Mouse (Mus musculus) heart, postnatal 10 days (tissue): ENCODE data around the gene Irgq. TPM values are rescaled to one million over a fixed set of nuclear protein-coding genes. Genes with fewer than 3 reads are reported as not detected.

Source experiments
- DNase-seq, 2 experiments: peaks; one replicate each; pipeline ENCODE4 v3.0.0; 2021
- intact Hi-C: fragments of 180-260 bp; cut with DNase I; formaldehyde crosslinking; loops from one replicate; pipeline ENCODE4 v1.15.1; 2025
- total RNA-seq, 2 experiments: library from RNA; stranded (reverse); gene quantifications; 2 replicates each; pipeline ENCODE4 v1.2.3; 2021

The Irgq gene
- total RNA-seq, 2 experiments from 2014 or later: 18.3 to 20.1 TPM

DNA sequence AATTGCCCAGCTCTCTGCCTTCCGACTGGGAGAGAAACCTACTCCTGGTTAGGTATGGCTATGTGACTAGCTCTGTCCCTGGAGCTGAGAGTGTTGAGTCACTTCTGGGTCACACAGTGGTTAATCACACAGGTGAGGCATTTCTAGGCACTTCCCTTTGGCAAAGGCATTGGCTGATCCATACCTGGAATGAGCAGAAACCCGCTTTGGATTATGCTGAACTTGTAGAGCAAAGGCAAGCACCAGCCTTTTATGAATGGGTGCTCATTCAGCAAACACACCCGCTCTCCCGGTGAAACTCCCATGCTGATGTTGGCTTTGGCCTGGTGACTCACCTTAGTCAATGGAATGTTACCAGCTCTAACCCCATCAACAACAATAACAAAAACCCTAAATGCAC is 9.2 kb downstream of the Irgq start:
- DNase-seq: no peak
- intact Hi-C loops: no loop called here

GRCm38 (mm10) chr7:24544506-24544905 is 14.0 kb downstream of the Irgq start:
- DNase-seq: no peak
- intact Hi-C loops: no loop called here

DNA sequence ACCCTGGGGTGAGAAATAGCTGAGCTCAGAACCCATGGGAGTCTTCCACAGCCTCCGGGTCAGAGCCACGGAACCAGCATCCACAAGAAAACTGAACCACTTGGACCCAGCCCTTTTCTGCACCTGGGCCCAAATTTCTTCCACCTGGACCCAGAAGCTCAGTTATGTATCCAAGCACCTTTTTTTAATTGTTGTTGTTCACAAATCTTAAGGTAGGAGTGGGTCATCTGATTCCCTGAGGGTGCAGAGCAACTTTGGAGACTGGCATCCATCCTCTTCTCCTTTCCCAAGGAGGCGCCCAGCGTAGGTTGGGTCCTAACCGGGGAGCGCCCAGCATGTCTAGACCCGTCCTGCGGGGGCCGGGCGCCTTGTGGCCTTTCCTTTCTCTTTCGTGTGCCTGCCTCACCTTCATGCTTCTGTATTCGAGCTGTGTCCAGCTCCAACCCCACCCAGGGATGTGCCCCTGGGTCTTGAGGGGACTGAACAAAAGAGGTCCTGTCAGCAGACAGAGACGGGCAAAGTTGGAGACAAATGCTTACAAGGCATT is 15.7 kb downstream of the Irgq start, which contains the start of the genes Pinlyp and Xrcc1:
Gene Pinlyp, minus strand, starts transcription at position 51 of the 547 bp plus-strand sequence.
Gene Xrcc1, plus strand, starts transcription at position 222 of the 547 bp plus-strand sequence.
- intact Hi-C loops: loop anchor here (1.0 kb wide), 1 partner anchor 15 kb away; no protein-coding TSS in a partner anchor
- DNase-seq: no peak

DNA sequence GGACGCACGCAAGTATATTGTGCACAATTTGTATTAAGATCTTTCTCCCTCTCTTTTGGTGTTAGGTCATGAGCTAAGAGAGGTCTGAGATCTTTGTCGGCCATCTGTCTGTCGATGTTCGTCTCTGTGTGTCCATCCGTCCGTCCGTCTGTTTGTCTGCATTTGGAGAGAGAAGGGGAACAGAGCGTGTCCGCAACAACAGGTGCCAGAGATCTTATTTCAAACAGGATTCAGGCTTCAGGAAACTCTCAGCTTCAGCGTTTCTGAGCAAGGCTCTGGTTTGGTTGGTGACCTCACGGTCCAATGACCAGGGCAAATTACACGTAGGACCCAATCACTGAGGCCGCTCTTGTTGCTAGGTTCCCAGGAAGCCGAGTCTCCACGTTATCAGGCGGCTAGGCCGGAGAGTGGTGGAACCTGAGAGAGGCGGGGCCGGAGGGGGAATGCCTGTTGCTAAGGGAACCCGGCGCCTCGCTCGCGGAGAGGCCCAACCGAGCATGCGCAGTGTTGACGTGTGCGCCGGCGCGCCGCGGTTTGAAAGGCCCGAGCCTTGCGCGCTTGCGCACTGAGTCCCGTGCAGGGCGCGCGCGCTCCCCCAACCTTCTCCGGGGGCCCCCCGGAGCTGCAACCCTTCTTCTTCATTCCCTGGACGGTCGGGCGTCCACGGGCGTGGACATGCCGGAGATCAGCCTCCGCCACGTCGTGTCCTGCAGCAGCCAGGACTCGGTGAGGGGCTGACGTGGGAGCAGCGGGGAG is 16.3 kb downstream of the Irgq start:
- peak; percentile 100 for DNase-seq
- intact Hi-C loops: loop anchor here (1.0 kb wide), 1 partner anchor 16 kb away; no protein-coding TSS in a partner anchor

GRCm38 (mm10) chr7:24547534-24548036 is 17.1 kb downstream of the Irgq start:
- intact Hi-C loops: no loop called here
- peak in 1 of 2 experiments; percentile 22 for DNase-seq

DNA sequence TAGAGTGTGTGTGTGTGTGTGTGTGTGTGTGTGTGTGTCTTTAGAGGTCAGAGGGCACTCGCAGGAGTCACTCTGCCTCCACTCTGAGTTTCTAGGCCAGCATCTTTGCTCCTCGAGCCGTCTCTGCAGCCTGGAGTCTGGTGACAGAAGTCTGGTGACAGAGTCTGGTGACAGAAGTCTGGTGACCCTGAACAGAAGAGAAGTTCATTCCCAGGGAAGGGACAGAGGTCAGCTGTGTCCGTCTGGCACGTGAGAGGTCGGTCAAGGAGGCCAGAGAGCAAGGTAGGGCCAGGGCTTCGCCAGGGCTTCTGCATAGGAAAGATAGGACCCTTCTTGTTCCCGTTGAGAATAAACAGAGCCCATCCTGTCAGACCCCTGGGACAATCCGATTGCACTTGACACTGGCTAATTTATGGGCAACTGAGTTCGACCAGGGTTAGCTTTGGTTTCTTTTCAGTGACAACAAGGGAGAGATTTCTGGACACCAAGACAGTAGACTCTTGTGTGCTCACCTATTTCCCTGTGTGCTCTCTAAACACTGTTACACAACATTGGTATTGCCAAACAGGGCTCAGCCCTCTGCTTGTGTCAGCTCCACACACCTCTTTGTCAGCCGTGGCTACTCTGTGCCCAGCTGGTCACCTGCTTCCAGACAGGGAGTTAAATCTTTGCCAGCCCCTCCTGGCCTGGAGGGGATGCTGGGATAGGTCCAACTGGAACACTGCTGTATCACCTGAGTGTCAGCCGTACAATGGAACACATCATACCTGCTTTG is 21.7 kb downstream of the Irgq start:
- intact Hi-C loops: no loop called here
- DNase-seq: no peak

- intact Hi-C loops: no loop called here
- no peak for DNase-seq
Observed at GRCm38 (mm10) chr7:24555786-24556185, 25.3 kb downstream of the Irgq start.

DNA sequence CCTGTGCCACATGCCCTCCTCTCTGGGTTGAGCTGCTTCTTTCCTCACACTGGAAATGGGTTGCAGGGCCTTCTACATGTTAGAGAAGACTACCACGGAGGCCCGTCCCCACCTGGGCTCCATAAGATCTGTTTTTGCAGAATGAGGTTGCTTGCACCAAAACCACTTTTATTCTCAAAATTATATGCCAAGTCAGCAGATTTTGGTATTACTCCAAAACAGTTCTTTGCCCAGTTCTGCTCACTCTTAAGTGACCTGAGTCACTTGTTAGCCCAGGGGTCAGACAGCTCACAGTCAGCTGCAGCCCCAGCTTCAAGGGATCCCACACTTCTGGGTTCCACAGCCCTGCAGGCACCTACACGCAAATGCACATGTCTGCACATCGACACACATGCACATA is 31.0 kb downstream of the Irgq start:
- DNase-seq: no peak
- intact Hi-C loops: loop anchor here (5.0 kb wide), 1 partner anchor 89 kb away; no protein-coding TSS in a partner anchor

- intact Hi-C loops: loop anchor here (5.0 kb wide), 1 partner anchor 91 kb away; no protein-coding TSS in a partner anchor
- no peak for DNase-seq
Observed at GRCm38 (mm10) chr7:24563191-24563836, 32.8 kb downstream of the Irgq start.

DNA sequence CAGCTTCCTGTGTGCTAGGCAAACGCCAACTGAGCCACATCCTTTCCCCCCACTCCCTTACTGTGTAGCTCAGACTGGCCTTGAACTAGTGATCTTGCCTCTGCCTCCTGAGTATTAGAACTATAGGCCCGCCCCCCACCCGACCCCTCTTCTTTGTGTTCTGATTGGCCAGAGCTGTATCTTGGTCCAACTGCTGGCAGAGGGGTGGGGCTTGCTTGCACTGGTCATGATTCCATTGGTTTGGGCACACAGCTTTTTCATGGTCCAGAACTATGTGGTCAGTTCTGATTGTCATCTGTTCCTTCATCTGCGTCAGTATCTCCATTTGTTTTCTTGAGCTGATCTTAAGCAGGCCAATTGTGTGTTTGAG is 33.3 kb downstream of the Irgq start:
- DNase-seq: no peak
- intact Hi-C loops: loop anchor here (1.0 to 5.0 kb wide), 2 partner anchors 33 to 92 kb away; no protein-coding TSS in a partner anchor

GRCm38 (mm10) chr7:24564607-24565265 is 34.2 kb downstream of the Irgq start:
- peak; percentile 77 to 85 for DNase-seq
- intact Hi-C loops: loop anchor here (1.0 to 5.0 kb wide), 2 partner anchors 33 to 92 kb away; no protein-coding TSS in a partner anchor

- intact Hi-C loops: no loop called here
- DNase-seq: no peak
Observed at GRCm38 (mm10) chr7:24565627-24566026, 35.1 kb downstream of the Irgq start.

DNA sequence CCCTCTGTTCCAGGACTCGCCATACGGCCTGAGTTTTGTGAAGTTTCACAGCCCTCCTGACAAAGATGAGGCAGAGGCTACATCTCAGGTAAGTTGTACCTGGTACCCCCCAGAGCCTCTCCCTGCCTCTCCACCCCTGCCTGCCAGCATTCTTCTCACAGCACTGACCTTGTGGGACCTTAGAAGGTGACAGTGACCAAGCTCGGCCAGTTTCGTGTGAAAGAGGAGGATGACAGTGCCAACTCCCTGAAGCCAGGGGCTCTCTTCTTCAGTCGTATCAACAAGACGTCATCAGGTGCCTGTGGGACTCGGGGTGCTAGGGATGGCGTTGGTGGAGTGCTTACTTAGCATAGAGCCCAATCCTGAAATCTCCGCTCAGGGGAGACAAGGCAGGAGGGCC is 35.7 kb downstream of the Irgq start:
- DNase-seq: no peak
- intact Hi-C loops: no loop called here

GRCm38 (mm10) chr7:24568512-24568911 is 38.0 kb downstream of the Irgq start:
- DNase-seq: no peak
- intact Hi-C loops: no loop called here

DNA sequence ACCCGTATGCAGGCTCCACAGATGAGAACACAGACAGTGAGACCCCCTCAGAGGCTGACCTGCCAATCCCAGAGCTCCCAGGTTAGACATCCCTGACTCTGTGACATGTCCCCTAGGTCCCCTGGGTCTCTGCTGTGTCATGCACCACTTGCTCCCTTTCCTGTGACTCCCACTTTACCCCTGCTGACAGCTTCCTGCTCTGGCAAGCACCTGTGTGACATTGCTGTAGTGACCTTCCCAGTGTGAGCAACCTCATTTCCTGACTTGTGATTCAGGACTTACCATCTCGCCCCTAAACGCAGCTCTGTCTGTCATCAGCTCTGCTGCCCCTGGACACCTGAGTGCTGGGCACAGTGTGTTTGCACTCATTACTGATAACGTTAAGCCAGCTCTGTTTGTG is 40.6 kb downstream of the Irgq start:
- no peak for DNase-seq
- intact Hi-C loops: no loop called here

DNA sequence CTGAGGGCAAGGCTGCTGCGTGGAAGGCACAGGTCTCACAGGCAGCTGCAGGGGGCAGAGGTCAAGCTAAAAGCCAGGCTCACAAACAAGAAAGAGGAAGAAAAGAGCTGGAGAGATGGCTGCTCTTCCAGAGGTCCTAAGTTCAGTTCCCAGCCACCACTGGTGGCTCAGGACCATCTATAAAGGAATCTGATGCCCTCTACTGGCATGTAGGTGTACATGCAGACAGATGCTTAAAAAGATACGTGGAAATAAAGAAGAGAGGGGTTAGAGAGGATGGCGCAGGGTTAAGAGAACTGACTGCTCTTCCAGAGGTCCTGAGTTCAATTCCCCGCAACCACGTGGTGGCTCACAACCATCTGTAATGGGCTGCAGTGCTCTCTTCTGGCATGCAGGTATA is 42.0 kb downstream of the Irgq start:
- intact Hi-C loops: no loop called here
- no peak for DNase-seq

DNA sequence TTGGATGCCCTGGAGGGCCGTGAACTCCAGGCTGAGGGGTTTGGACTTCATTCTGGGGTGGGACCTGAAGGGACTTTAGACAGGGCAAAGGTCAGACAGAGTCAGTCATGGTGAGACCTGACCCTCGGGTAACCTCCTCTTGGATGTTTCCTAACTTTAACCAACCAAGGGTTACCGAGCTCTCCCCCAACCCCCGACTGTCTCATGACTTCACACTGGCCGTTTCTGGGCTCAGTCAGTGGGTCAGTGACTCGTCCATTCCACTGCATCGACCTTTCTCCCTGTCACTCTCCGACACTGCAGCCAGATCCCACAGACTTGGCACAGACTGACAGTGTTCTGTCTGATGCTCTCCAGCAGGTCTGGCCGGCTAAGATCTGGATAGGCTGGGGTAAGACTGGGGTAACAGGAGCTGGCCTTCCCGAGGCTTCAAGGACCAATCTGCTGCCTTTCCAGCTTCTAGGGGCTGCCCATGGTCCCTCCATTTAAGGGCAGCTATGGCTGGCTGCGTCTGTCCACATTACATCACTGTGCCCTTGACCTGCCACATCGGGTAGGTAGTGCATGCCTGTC is 43.8 kb downstream of the Irgq start:
- intact Hi-C loops: no loop called here
- DNase-seq: peak; percentile 25 to 29

DNA sequence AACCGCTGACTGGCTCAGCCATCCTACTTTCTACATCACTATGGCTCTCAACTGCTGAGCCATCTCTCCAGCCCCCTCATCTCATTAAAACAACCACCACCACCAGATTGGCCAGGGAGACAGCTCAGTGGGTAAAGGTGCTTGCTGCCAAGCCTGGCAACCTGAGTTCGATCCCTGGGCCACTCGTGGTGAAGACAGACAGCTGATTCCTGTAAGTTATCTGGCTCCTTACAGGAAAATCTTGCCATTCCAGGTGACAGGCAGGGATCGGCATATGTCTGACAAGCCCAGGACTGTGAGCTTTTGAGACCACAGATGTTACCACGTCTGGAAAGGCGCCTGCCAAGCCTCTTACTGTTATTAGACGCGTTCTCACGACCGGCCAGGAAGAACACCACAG is 47.3 kb downstream of the Irgq start:
- DNase-seq: no peak
- intact Hi-C loops: no loop called here

DNA sequence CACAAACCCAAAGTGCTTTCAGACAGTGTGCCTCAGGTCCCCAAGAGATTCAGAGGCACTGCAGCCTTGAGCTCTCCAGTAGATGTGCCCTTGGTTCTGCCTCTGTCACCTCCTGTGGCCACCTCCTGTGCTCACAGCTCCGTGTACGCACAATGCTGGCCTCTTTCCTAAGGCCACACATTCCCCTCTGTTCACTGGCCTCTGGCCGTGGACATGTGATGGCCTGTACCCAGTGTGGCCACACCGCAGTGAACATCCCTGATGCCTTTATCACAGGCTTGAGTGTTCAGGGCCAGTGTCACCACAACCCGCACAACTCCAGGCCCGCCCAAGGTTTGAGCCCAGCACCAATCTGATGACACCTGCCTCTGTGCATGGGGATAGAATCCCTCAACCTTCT is 54.4 kb downstream of the Irgq start:
- intact Hi-C loops: loop anchor here (1.0 kb wide), 1 partner anchor 10 kb away; no protein-coding TSS in a partner anchor

DNA sequence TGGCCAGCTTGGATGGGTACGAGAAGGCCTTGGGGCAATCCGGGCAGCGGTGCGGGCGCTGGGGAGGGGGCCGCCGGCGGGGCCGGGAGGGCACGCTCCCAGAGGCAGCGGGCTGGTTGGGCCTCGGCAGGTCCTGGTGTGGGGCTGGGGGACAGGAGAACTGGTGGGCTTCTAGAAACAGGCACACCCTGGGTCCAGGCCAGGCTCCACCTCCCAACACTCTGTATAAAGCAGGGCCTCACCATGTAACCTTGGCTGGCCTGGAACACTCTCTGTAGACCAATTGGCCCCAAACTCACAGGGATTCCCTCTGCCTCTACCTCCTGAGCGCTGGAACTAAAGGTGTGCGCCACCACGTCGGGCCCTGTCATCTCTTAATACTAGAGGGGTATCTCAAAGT is 55.5 kb downstream of the Irgq start:
- intact Hi-C loops: loop anchor here (1.0 kb wide), 1 partner anchor 11 kb away; no protein-coding TSS in a partner anchor
- no peak for DNase-seq

More for the DNA sequence above, 54.4 kb downstream of the Irgq start:
- DNase-seq: no peak
